Mouse (Mus musculus): ENCODE results near the gene Fancg.

DNA sequence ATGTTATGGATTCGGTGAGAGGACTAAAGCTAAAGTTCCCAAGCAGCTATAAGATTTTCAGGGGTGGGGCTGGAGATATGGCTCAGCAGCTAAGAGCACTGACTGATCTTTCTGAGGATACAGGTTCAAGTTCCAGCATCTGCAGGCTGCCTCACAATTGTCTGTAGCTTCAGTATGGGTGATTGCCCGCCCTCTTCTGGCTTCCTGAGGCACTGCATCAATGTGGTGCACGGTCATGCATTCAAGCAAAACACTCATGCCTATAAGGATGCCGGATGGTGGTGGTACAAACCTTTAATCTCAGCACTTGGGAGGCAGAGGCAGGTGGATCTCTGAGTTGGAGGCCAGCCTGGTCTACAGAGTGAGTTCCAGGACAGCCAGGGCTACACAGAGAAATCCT is 48.7 kb downstream of the Fancg start:
- TF ChIP-seq GATA1 (IDR thresholded peaks at IDR 0.05; ENCODE audit: borderline replicate concordance, low read length) (no peak), FLI1 (IDR thresholded peaks at IDR 0.05; ENCODE audit: low read length) (no peak)

All from megakaryocyte, embryonic 14.5 days (primary cell).